Mouse (Mus musculus) liver, embryonic 13.5 days (tissue): Measurements from ENCODE around the gene Polr3gl. TPM values are rescaled to one million over a fixed set of nuclear protein-coding genes. Genes with fewer than 3 reads are reported as not detected.

ENCODE experiments used
- ATAC-seq: fragments of 200-750 bp; cut with Nextera tagmentation; 2 replicates; pipeline ENCODE4 v1.8.0; 2017; ENCODE audit warnings: low read depth, mild to moderate bottlenecking, moderate number of reproducible peaks, moderate library complexity
- DNase-seq: peaks from one replicate; pipeline ENCODE4 v3.0.0; 2022
- H3K27ac ChIP-seq: fragments of 300-500 bp; sonication (generic); 2 replicates; pipeline ENCODE4 v1.5.1; 2015; ENCODE audit warnings: moderate library complexity, mild to moderate bottlenecking, inconsistent platforms
- H3K27me3 ChIP-seq: fragments of 300-500 bp; sonication (generic); 2 replicates; pipeline ENCODE4 v1.6.1; 2015; ENCODE audit warnings: mild to moderate bottlenecking, inconsistent platforms
- H3K36me3 ChIP-seq: fragments of 300-500 bp; sonication (generic); 2 replicates; pipeline ENCODE4 v1.6.1; 2015; ENCODE audit warnings: mild to moderate bottlenecking, inconsistent platforms
- H3K4me1 ChIP-seq: fragments of 300-500 bp; sonication (generic); replicated peaks from 2 replicates; pipeline ENCODE4 v1.6.1; 2015; ENCODE audit warnings: inconsistent platforms
- H3K4me2 ChIP-seq: fragments of 300-500 bp; sonication (generic); 2 replicates; pipeline ENCODE4 v1.6.1; 2015; ENCODE audit warnings: inconsistent platforms, mild to moderate bottlenecking, moderate library complexity
- H3K4me3 ChIP-seq: fragments of 300-500 bp; sonication (generic); replicated peaks from 2 replicates; pipeline ENCODE4 v1.5.1; 2015; ENCODE audit warnings: mild to moderate bottlenecking, inconsistent platforms
- H3K9ac ChIP-seq: fragments of 300-500 bp; sonication (generic); 2 replicates; pipeline ENCODE4 v1.6.1; 2015; ENCODE audit warnings: mild to moderate bottlenecking, inconsistent platforms
- H3K9me3 ChIP-seq: fragments of 300-500 bp; sonication (generic); replicated peaks from 2 replicates; pipeline ENCODE4 v1.6.1; 2016; ENCODE audit warnings: inconsistent platforms
- WGBS: fragments of 180-500 bp; shearing (Covaris S2); methylation state at CpG from one replicate; pipeline ENCODE4 v1.1.7; 2015; ENCODE audit not compliant: insufficient replicate concordance; 5-methylcytosine and 5-hydroxymethylcytosine counted together
- polyA plus RNA-seq: library from polyadenylated mRNA; unstranded; fragments of >200 nt; fragmentation: Nextera tagmentation; extraction: Ambion mirVana; gene quantifications from 2 replicates; pipeline ENCODE4 v1.2.1, GENCODE M21; 2015

The Polr3gl gene
- polyA plus RNA-seq, 1 experiment from 2014 or later, result 13.0 TPM

DNA sequence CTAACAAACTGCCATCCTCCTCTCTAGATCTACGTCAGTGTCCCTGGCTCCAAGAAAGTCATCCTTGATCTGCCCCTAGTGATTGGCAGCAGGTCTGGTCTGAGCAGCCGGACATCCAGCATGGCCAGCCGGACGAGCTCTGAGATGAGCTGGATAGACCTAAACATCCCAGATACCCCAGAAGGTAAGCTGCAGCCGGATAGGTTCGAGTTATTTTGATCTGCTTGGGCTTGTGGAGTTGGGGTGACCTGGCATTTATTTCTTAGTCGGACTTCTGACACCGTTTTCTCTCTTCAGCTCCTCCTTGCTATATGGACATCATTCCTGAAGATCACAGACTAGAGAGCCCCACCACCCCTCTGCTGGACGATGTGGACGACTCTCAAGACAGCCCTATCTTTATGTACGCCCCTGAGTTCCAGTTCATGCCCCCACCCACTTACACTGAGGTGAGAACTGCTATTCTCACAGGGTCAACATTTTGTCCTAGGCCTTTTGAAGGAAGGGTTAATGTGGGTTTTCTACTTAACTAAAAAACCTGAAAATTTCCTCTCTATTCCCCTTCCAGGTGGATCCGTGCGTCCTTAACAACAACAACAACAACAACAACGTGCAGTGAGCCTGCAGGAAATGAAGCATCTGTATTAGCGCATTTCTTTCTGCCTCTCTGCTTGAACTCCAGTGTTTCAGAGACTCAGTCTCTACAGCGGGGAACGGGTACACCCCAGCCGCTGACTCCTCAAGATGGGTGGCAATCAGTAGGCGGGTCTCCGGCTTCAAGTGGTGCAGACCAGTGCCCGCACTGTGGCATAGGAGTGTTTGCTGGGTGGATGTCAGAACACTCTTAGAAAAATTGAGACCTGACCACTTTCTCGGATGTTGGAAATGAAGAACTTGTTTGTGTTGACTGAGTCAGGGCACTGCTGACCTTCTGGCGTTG, 33.8 kb downstream of the Polr3gl start:
- Histone ChIP-seq H3K4me1 (peaks cover 80% of the 10 kb centered on the region), H3K36me3 (peaks cover 24% of the 10 kb centered on the region), H3K4me2 (peak overlapping the region; percentile 86), H3K4me3 (peak overlapping the region; percentile 74), H3K9me3 (no peaks in the 10 kb centered on the region), H3K9ac (peak overlapping the region; percentile 90), H3K27ac (peak overlapping the region; percentile 87), H3K27me3 (no peaks in the 10 kb centered on the region)
- no peak for DNase-seq
- no peak for ATAC-seq
- 53% methylated on average over 23 of the region's 23 CpGs for WGBS

DNA sequence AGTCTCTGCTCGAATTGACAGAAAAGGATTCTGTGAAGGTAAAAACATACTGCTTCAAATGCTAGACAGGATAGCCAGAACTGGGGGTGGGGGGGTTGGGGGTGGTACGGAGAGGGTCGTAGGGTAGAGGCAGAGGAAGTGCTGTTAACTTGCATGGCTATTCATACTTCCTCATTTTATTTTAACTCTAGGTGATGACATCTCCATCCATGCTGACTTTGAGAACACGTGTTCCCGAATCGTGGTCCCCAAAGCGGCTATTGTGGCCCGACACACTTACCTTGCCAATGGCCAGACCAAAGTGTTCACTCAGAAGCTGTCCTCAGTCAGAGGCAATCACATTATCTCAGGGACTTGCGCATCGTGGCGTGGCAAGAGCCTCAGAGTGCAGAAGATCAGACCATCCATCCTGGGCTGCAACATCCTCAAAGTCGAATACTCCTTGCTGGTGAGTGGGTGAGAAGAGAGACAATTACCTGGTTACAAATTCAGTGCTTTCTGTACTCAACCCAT, 34.5 kb downstream of the Polr3gl start:
- Histone ChIP-seq H3K4me1 (peaks cover 79% of the 10 kb centered on the region), H3K36me3 (peaks cover 24% of the 10 kb centered on the region), H3K4me2 (peak overlapping the region; percentile 86), H3K27me3 (no peaks in the 10 kb centered on the region), H3K27ac (peak overlapping the region; percentile 87), H3K9me3 (no peaks in the 10 kb centered on the region), H3K4me3 (peak overlapping the region; percentile 74), H3K9ac (peak overlapping the region; percentile 90)
- WGBS, result 19% methylated on average over 12 of the region's 12 CpGs
- DNase-seq, result no peak
- no peak for ATAC-seq

DNA sequence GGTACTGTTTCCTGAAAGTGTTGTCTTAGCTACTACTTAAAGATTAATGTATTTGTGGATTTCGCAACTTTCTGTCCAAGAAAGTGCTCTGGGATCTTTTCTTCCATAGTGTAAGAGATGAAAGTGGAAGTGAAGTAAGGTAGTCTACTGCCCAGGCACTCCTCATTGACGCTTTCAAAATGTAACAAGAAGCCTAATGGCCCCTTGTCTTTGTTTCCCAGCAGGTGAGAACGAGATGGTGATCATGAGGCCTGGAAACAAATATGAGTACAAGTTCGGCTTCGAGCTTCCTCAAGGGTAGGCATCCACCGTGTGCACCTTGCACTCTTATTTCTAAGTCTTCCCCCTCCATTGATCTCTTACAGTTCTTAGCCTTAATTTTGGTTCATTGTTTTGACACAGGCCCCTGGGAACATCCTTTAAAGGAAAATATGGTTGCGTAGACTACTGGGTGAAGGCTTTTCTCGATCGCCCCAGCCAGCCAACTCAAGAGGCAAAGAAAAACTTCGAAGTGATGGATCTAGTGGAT, 35.2 kb downstream of the Polr3gl start:
- 12% methylated on average over 10 of the region's 10 CpGs for WGBS
- H3K4me1 ChIP-seq, result peaks cover 75% of the 10 kb centered on the region

DNA sequence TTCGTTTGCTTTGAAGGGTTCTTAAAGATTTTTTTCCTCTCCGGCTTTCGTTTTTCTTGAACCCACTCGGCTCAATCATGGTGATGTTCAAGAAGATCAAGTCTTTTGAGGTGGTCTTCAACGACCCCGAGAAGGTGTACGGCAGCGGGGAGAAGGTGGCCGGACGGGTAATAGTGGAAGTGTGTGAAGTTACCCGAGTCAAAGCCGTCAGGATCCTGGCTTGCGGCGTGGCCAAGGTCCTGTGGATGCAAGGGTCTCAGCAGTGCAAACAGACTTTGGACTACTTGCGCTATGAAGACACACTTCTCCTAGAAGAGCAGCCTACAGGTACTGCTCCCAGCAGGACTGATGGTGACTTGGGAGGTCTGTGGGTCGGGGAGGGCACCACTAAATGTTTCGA, 35.8 kb downstream of the Polr3gl start:
- Histone ChIP-seq H3K9me3 (no peaks in the 10 kb centered on the region), H3K27ac (peak overlapping the region; percentile 87), H3K4me2 (peak overlapping the region; percentile 86), H3K36me3 (peaks cover 24% of the 10 kb centered on the region), H3K27me3 (no peaks in the 10 kb centered on the region), H3K4me1 (peaks cover 72% of the 10 kb centered on the region), H3K4me3 (peak overlapping the region; percentile 74), H3K9ac (peak overlapping the region; percentile 90)
- DNase-seq, result no peak
- ATAC-seq, result 0 out of 2 replicates have a peak, but pooled peaks have one; percentile 5
- WGBS, result under 1% methylated on average over 17 of the region's 17 CpGs

More for the DNA sequence above, 35.2 kb downstream of the Polr3gl start:
- H3K36me3 ChIP-seq, result peaks cover 24% of the 10 kb centered on the region
- no peaks in the 10 kb centered on the region for H3K27me3 ChIP-seq
- peak overlapping the region; percentile 87 for H3K27ac ChIP-seq
- DNase-seq, result no peak
- no peak for ATAC-seq
- peak overlapping the region; percentile 86 for H3K4me2 ChIP-seq
- H3K4me3 ChIP-seq, result peak overlapping the region; percentile 74
- H3K9ac ChIP-seq, result peak overlapping the region; percentile 90
- H3K9me3 ChIP-seq, result no peaks in the 10 kb centered on the region

GRCm38 (mm10) chr3:96557694-96558093, 36.3 kb downstream of the Polr3gl start, which contains the start of gene Txnip:
Gene Txnip, plus strand, starts transcription at chr3:96557957.
- Histone ChIP-seq H3K4me2 (peak within 1 kb of the TSS; percentile 86), H3K36me3 (peaks cover 24% of the 10 kb centered on the region), H3K9me3 (no peaks in the 10 kb centered on the region), H3K27ac (peak within 1 kb of the TSS; percentile 91), H3K4me3 (peak within 1 kb of the TSS; percentile 74), H3K4me1 (peaks cover 67% of the 10 kb centered on the region), H3K27me3 (no peaks in the 10 kb centered on the region), H3K9ac (peak within 1 kb of the TSS; percentile 90)
- DNase-seq, result peak; percentile 98
- peak; percentile 99 for ATAC-seq
- WGBS, result under 1% methylated on average over 26 of the region's 26 CpGs

- Histone ChIP-seq H3K4me2 (peak overlapping the region; percentile 86), H3K27ac (peak overlapping the region; percentile 91), H3K27me3 (no peaks in the 10 kb centered on the region), H3K4me1 (peaks cover 60% of the 10 kb centered on the region), H3K36me3 (peaks cover 24% of the 10 kb centered on the region), H3K9me3 (no peaks in the 10 kb centered on the region), H3K4me3 (peak overlapping the region; percentile 74), H3K9ac (peak overlapping the region; percentile 79)
- DNase-seq, result no peak
- ATAC-seq, result no peak
- WGBS, result under 1% methylated on average over 22 of the region's 22 CpGs
These were observed 37.0 kb downstream of the Polr3gl start for GRCm38 (mm10) chr3:96556651-96557635.

- Histone ChIP-seq H3K36me3 (peaks cover 20% of the 10 kb centered on the region), H3K27ac (0 out of 2 replicates have a peak overlapping the region, but pooled peaks have one; percentile 34), H3K4me1 (peaks cover 56% of the 10 kb centered on the region), H3K4me2 (peak overlapping the region; percentile 86), H3K9ac (peak overlapping the region; percentile 79), H3K27me3 (no peaks in the 10 kb centered on the region), H3K4me3 (peak overlapping the region; percentile 74), H3K9me3 (no peaks in the 10 kb centered on the region)
- DNase-seq (no peak), ATAC-seq (no peak)
- WGBS, result 61% methylated on average over 15 of the region's 15 CpGs
These were observed 37.9 kb downstream of the Polr3gl start for GRCm38 (mm10) chr3:96555999-96556614.

GRCm38 (mm10) chr3:96555041-96555596, 38.9 kb downstream of the Polr3gl start:
- ATAC-seq (no peak), DNase-seq (no peak)
- Histone ChIP-seq H3K27ac (peak overlapping the region; percentile 54; the same call in 1 of the 2 replicates), H3K9me3 (no peaks in the 10 kb centered on the region), H3K4me3 (no peak overlapping the region), H3K4me2 (no peak overlapping the region), H3K27me3 (no peaks in the 10 kb centered on the region), H3K9ac (no peak overlapping the region), H3K4me1 (peaks cover 46% of the 10 kb centered on the region), H3K36me3 (peaks cover 10% of the 10 kb centered on the region)
- 77% methylated on average over 12 of the region's 12 CpGs for WGBS

DNA sequence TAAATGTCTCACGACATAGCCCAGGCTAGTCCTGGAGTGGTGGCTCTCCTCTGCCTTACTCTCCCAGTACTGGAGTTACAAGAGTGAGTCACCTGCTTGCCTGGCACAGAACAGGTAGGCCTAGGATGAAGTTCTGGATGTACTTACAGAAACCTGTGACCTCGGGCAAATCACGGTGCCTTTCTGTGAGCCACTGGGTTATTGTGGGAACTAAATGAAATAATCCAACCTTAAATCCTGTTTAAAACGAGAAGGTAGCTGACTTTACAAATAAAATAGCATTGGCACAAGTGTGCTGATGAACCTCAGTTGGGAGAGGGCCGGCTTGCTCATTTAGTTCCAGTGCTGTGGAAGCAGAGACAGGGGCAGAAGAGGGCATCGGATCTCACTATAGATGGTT, 39.7 kb downstream of the Polr3gl start:
- Histone ChIP-seq H3K36me3 (peaks cover 1% of the 10 kb centered on the region; the same call in 1 of the 2 replicates), H3K27ac (no peak overlapping the region), H3K9me3 (no peaks in the 10 kb centered on the region), H3K4me2 (no peak overlapping the region), H3K4me3 (no peak overlapping the region), H3K4me1 (peaks cover 38% of the 10 kb centered on the region), H3K9ac (no peak overlapping the region), H3K27me3 (no peaks in the 10 kb centered on the region)
- 72% methylated on average over 6 of the region's 6 CpGs for WGBS
- ATAC-seq (no peak), DNase-seq (no peak)

- Histone ChIP-seq H3K4me1 (peaks cover 32% of the 10 kb centered on the region), H3K27ac (no peak overlapping the region), H3K27me3 (no peaks in the 10 kb centered on the region), H3K4me2 (no peak overlapping the region), H3K9ac (no peak overlapping the region), H3K9me3 (no peaks in the 10 kb centered on the region), H3K4me3 (no peak overlapping the region), H3K36me3 (no peaks in the 10 kb centered on the region)
- DNase-seq, result no peak
- ATAC-seq, result no peak
- 56% methylated on average over 6 of the region's 6 CpGs for WGBS
These were observed 40.4 kb downstream of the Polr3gl start for GRCm38 (mm10) chr3:96553601-96554000.
